Mouse (Mus musculus): ENCODE results near the gene Slc25a34.

Gene Slc25a34

GRCm38 (mm10) chr4:141617863-141618564, 5.6 kb downstream of the Slc25a34 start:
- peak; percentile 31 for DNase-seq

- peak; percentile 83 for DNase-seq
Observed at GRCm38 (mm10) chr4:141617299-141617698, 6.3 kb downstream of the Slc25a34 start.

- DNase-seq: no peak
Observed at GRCm38 (mm10) chr4:141616811-141617210, 6.8 kb downstream of the Slc25a34 start.

DNA sequence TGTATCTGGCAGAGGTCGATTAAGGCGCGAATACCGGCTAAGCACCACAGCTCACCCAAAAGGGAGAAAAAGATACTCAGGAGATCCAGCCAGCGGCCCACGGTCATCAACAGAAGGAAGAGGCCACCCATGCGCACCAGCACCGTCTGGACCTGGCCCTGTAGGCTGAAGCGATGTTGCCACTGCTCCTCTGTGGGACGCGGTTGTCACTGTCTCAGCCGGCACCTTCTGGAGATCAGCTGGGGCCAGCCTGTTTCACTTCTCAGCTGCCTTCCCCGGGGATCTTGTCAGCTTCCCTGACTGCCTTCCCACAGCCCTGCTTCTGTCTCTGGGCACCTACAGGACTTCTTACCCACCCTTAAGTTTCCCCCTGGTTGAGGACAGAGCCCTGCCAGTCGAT, 8.7 kb downstream of the Slc25a34 start:
- DNase-seq: no peak

GRCm38 (mm10) chr4:141609538-141609937, 14.1 kb downstream of the Slc25a34 start:
- DNase-seq: no peak

DNA sequence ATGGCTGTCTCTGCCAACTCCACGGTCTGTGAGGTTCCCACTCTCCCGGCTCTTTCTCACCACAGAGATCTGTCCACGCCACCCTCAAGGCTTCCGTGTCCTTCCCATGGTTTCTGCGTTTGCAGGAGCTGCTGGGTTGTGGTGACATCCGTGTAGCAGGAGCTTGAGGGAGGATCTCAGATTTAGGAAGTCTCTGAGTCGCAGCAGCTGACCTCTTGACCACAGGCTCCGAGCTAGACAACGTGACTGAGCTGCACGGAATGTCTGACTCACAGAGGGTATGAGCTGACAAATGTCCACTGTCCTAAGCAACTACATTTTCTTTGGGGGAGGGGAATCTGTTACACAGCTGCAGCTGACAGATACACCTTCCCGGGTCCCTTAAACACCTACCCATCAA, 17.8 kb downstream of the Slc25a34 start, which contains the start of gene Fblim1:
Gene Fblim1 (minus strand): TSS at position 236 of the 400 bp plus-strand sequence.
- DNase-seq: no peak

DNA sequence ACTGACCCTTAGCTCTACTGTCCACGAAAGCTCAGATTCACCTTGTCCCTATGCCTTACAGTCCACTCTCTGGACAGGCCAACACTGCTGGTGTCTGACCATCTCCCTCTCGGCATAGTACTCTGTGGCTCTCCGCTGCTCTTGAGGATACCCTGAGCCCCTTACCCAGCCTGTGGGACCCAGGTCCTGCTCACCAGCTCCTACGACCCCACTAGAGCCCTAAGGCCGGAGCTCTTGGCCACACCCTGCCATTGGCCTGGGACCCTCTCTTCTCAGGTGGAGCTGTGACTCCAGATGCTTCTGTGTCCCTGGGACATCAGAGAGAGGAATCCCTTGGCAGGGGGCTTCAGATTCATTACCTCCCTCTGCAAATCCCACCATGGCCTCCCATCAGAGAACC, 18.2 kb downstream of the Slc25a34 start:
- no peak for DNase-seq

GRCm38 (mm10) chr4:141604493-141604892, 19.1 kb downstream of the Slc25a34 start:
- no peak for DNase-seq

DNA sequence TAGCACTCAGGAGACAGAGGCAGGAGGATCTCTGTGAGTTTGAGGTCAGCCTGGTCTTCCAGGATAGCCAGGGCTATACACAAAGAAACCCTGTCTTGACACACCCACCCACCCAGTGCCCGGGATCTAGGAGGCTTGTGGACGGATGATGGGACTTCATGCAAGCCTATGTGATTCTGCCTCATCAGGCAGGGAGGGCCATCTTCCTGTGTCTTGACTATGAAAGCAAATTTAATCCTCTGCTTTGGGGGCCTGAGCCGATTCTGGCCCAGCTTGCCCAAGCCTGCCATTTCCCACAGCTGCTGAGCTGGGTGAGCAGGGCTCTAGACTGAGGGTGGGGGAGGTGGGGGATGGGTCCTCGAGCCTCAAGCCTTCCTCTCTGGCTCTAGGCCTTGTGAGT, 19.7 kb downstream of the Slc25a34 start:
- no peak for DNase-seq

DNA sequence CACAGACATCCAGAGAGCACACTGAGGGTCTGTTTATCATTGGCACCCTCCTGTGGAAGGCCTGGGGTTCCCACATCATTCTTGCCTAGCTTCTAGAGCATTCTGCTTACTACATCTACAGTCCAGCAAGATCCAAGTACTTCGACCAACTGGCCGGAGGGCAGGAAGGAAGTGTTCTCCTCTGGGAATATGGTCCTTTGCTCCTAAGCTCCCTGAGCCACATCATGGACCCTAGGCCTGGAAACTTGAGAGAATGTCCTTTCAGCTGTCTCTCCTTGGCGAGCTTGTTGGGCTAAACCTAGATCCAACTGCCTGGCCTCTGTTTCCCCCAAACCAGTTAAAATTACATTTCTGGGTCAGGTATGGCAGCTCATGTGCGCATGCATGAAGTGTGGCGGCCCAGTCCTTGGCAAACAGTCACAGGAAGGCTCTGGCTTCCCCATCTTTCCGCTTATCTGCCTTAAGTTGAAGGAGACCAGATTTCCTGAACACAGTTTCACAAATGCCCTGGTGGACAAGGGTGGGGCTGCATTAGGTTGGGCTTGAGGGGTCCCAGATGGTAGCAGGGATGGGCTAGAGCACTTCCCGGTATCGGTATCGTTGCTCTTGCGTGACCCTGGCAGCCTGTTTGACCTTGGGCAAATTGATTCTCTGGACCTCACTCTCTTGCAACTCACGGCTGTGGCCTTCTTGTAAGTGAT, 20.9 kb downstream of the Slc25a34 start:
- no peak for DNase-seq

DNA sequence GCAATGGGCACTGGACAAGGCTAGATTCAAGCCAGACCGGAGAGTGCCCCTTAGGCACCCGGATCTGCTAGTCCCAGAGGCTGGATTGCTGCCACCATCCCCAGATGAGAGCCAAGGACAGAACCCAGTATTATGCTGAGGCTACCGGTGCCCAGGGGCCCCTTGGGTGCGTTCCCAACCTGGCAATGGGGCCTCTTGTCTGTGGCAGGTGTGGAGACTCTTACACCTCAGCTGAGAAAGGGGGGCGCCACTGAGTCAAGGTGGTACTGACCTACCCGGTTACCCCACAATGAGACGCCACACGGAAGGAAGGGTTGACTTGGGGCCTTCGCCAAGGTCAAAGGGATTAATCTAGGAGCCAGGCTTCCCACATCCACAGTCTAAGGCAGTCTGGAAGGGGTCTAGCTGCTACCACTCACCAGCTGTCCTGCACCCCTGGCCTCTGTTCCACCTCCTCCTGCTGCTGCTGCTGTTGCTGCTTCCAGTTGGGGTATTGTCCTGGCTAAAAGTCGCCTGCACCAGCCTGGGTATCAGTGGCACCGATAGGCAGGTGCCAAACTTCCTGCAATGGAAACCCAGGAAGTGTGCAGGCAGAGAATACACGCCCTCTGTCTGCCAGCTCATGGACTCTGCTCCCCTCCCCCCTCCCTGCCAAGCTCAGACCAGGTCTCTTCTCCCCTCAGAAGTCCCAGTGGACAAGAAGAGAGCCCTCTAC, 22.3 kb downstream of the Slc25a34 start:
- no peak for DNase-seq

DNA sequence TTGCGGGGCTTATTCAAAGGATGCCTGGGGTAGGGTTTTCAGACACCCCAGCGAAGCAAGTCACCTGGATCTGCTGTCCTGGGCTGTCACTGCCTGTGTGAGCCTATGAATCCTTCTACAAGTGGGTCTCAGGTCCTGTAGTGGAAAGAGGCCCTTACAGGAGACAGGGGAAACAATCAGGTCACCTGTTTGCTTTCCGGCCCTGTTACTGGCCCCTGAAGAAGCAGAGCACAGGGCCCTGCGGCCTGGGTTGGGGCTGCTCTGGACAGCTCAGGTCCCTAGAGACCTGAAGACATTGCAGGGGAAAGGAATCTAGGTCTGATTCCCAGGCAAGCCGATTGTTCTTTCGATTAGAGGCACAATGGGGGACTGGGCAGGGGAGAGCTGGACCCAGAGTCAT, 23.3 kb downstream of the Slc25a34 start:
- DNase-seq: no peak

- peak; percentile 17 for DNase-seq
Observed at GRCm38 (mm10) chr4:141599251-141600141, 24.1 kb downstream of the Slc25a34 start.

DNA sequence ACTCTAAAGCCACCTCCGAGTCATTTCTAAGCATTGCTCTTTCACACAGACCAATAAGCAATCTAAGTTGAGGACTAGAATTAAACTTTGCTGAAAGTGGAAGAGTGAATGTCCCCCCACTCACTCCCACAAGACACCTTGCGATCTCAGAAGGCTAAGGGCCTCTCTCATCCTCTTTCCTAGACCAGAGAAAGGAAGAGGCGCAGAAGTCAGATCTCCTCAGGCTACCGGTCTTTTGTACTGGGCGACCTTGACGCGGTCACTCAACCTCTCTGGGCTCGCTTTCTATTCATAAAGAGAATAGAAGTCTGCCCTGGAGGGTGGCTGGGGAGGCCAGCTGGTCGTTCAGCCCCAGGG, 24.7 kb downstream of the Slc25a34 start:
- DNase-seq: no peak

GRCm38 (mm10) chr4:141598199-141598893, 25.3 kb downstream of the Slc25a34 start:
- DNase-seq: no peak

GRCm38 (mm10) chr4:141596700-141597328, 26.8 kb downstream of the Slc25a34 start:
- no peak for DNase-seq

DNA sequence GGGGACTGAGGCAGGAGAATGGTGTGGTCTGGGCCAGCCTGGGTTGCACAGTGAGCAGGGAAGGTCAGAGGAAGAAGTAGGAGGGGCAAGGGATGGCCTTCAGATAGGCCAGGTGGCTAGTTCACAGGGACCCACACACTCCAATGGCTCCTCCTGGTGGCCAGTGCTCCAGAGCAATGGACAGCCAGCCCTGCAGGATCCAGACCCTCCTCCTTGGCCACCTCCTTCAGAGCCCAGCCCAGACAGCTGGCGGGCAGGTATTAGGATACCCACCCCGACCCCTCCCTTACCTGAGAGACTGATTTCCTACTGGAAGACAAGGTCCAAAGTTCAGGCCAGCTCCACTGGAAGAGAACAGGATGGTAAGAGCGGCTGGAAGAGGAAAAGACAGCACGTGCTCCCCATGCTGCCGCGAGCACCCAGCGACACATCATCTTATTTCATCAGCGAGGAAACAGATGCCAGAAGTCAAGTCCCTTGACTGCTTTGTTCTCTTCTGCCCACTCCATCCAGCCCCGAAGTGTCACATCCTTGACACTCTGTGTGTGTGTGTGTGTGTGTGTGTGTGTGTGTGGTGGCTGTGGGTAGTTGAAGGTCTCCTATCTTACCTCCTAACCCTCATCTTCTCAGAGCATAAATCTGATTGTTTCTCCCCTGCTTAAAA, 27.9 kb downstream of the Slc25a34 start:
- DNase-seq: no peak

DNA sequence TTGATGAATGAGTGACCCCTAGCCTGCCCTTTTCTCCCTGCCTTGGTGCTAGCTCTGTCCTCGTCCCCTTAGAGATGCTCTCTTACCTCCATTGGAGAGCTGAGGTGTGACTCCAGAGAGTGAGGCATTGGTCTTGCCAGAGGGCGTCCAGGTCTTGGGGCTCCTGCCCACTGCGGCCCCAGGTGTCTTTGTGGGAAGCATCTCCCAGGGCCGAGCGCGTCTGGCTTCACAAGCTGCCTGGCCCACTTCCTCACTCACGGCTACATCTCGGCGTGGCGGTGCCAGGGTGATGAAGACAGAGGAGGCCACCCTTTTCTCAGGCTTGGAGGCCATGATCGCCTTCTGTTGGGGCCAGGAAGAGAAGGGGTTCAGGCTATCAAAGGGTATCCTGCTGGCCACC, 28.5 kb downstream of the Slc25a34 start:
- no peak for DNase-seq

GRCm38 (mm10) chr4:141591547-141591946, 32.1 kb downstream of the Slc25a34 start:
- peak; percentile 52 for DNase-seq

GRCm38 (mm10) chr4:141583919-141584318, 39.7 kb downstream of the Slc25a34 start:
- no peak for DNase-seq

DNA sequence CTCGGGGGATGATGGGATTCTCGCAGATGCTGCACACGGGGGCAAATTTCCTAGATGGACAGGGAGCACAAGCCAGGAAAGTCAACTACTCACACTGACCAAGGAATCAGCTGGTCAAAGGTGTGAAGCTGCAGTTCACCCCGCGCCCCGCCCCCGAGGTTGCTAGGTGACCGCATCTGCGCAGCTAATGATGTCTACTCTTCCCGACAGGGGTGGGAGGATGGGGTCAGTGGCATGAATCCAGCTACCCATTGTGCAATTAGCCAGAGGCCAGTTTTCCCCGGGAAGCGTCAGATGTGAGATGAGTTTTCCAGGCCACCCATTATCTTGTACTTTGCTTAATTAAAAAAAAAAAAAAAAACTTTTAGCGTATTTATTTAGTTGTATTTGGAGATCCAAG, 42.6 kb downstream of the Slc25a34 start:
- DNase-seq: no peak

Data from thymus, postnatal 14 days (tissue).